Mouse (Mus musculus) erythroblast, embryonic 14.5 days (primary cell): ENCODE data around the gene Scp2. TPM values are rescaled to one million over a fixed set of nuclear protein-coding genes. Genes with fewer than 3 reads are reported as not detected.

Experiments used
- H3K27me3 ChIP-seq: 2 replicates; pipeline ENCODE4 v1.6.1; 2012; ENCODE audit warnings: inconsistent platforms; ENCODE audit not compliant: control insufficient read depth
- H3K36me3 ChIP-seq: 2 replicates; pipeline ENCODE4 v1.6.1; 2012; ENCODE audit warnings: mild to moderate bottlenecking, inconsistent platforms; ENCODE audit not compliant: control insufficient read depth
- H3K4me1 ChIP-seq: 2 replicates; pipeline ENCODE4 v1.6.1; 2012; ENCODE audit warnings: inconsistent platforms; ENCODE audit not compliant: control insufficient read depth
- H3K4me3 ChIP-seq: replicated peaks from 2 replicates; pipeline ENCODE3; 2012; ENCODE audit warnings: moderate library complexity, mild to moderate bottlenecking, inconsistent platforms
- H3K9me3 ChIP-seq: 2 replicates; pipeline ENCODE4 v1.6.1; 2012; ENCODE audit warnings: low read length, inconsistent platforms, mixed read lengths; ENCODE audit not compliant: control insufficient read depth
- GATA1 ChIP-seq: IDR thresholded peaks from 2 replicates; pipeline ENCODE4 v1.6.1; 2012; ENCODE audit warnings: low read length, inconsistent platforms, mixed read lengths
- TAL1 ChIP-seq: IDR thresholded peaks from 3 replicates; pipeline ENCODE4 v1.6.1; 2012; ENCODE audit warnings: low read length, inconsistent platforms, mixed read lengths
- polyA plus RNA-seq: library from polyadenylated mRNA; stranded (reverse); fragments of >175 nt; gene quantifications from 2 replicates; pipeline ENCODE4 v1.2.3, GENCODE M21; 2012

Scp2 gene
- polyA plus RNA-seq, 1 experiment = 3.0 TPM

DNA sequence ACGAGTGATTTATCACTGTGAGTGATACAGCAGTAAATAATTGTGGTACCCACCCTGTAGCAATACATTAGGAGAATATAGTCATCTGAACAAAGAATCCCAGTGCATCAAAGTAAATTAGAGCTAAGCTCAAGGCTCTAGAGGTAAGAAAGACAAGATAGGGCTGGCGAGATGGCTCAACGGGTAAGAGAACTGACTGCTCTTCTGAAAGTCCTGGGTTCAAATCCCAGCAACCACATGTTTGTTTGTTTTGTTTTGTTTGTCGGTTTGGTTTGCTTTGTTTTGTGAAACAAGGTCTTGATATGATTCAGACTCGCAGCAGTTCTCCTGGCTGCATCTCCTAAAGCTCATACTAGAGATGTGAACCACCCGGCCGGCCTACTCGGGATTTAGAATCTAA, 27.3 kb downstream of the Scp2 start:
- Histone ChIP-seq H3K4me1 (peaks cover 14% of the 10 kb centered on the region), H3K9me3 (no peaks in the 10 kb centered on the region), H3K4me3 (peak overlapping the region; percentile 42), H3K36me3 (no peaks in the 10 kb centered on the region), H3K27me3 (no peaks in the 10 kb centered on the region)
- TF ChIP-seq GATA1 (no peak), TAL1 (no peak)

DNA sequence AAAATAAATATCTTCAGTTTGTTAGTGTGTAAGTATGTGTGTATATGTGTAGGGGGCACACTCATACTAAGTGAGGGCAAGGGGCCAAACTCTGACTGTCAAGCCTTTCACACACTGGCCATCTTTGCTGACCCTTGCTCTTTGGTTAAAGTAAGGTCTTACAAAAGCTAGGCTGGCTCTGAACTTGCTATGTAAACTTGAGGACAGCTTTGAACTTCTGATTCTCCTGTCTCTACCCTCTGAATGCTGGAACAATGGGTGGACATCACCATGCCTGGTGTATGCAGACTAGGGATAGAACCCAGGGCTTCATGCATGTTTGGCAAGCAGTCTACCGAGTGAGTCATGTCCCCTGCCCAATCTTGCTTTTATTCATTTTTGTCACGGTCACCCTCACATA, 28.3 kb downstream of the Scp2 start:
- no peaks in the 10 kb centered on the region for H3K27me3 ChIP-seq
- H3K36me3 ChIP-seq = no peaks in the 10 kb centered on the region
- no peak for TF ChIP-seq GATA1
- no peak for TF ChIP-seq TAL1
- no peak overlapping the region for H3K4me3 ChIP-seq
- no peaks in the 10 kb centered on the region for H3K9me3 ChIP-seq
- peaks cover 14% of the 10 kb centered on the region for H3K4me1 ChIP-seq

DNA sequence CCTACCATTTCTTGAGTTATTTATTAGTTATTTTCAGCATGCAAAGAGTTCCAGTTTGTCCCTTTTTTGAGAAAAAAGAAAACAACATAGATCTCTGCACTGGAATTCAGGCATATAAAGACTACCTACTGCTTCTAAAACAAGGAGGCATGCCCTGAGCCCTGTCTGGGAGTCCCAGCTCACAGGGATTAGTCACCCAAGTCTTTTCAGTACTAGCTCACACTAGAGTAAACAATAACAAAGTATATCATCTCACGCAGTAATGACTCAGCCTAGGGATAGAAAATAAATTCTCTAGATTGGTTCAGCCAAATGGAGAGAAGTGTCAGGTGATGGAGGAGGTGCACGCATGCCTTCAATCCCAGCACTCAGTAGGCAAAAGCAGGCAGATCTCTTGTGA, 34.1 kb downstream of the Scp2 start:
- no peak overlapping the region for H3K4me3 ChIP-seq
- no peaks in the 10 kb centered on the region for H3K4me1 ChIP-seq
- TF ChIP-seq TAL1 (no peak), GATA1 (no peak)
- no peaks in the 10 kb centered on the region for H3K9me3 ChIP-seq
- H3K27me3 ChIP-seq = no peaks in the 10 kb centered on the region
- H3K36me3 ChIP-seq = no peaks in the 10 kb centered on the region; the same call in 1 of the 2 replicates

DNA sequence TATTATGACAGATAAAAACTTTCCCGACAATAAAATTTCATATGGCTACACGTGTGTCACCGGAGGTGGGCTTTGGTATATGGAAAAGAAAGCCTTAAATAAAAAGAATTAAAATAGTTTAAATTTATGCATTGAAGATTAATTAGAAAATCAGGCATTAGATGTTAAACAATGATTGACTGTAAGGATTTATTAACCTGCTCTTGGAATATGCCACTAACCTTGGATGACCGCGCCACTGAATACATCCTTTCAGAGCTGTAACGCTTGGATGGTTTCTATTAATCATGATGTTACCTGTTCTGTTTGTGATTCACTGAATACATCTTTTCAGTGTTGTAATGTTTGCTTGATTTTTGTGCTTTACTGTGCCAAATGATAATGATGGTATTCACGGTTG, 35.1 kb downstream of the Scp2 start:
- Histone ChIP-seq H3K4me3 (no peak overlapping the region), H3K36me3 (no peaks in the 10 kb centered on the region; the same call in 1 of the 2 replicates), H3K4me1 (no peaks in the 10 kb centered on the region), H3K9me3 (no peaks in the 10 kb centered on the region), H3K27me3 (no peaks in the 10 kb centered on the region)
- no peak for TF ChIP-seq GATA1
- no peak for TF ChIP-seq TAL1

DNA sequence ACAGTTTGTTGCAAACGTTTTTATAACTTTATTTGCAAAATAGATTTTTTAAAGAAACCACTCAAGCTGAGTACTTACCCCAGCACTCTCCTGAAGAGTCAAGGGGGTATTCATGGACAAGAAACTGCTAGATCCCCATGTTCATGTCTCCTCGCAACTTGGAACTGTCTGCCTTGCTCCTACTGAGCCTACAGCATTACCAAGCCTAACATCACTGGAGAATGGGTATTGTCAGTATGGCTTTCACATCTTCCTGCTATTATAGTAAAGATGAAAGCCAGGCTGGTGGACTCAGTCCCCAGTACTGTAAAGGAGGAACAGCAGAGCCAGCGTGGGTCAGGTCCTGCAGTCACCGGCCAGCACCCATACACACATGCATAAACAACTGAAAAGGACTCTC, 48.5 kb downstream of the Scp2 start, which contains the start of gene Podn:
TSS of gene Podn (minus strand) at position 101 of the 400 bp plus-strand sequence.
- peaks cover 5% of the 10 kb centered on the region; the same call in 1 of the 2 replicates for H3K36me3 ChIP-seq
- no peaks in the 10 kb centered on the region for H3K4me1 ChIP-seq
- H3K27me3 ChIP-seq = no peaks in the 10 kb centered on the region
- no peak within 1 kb of the TSS for H3K4me3 ChIP-seq
- H3K9me3 ChIP-seq = no peaks in the 10 kb centered on the region
- TF ChIP-seq TAL1 (no peak), GATA1 (no peak)

DNA sequence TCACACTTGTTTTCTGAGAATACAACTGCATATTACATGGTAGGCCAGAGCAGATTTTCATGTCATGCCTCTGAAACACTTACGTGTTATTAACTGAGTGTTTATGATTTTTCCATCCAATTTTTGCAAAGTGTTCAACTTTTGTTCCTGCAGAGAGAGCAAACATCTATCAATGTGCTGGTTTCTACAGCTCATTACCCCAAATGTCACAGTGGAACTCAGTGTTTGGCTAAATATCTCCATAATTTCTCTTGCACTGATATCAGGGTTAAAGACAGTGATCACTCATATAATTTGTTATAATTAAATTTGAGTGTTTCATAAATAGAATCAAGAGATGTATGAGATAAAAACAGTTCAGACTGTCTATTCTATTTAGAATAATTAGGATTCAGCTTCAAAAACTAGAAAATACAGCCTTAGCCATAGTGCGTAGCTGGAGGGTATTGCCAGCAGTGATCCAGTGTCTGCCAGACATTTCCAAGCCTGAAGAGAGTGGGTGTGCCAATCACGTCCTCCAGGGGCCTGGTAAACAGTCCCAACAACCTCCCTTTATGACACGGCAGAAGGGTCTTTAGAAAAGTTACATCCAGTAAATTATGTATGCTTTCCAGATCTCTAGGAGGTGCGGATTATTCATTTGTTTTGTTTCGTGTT, 51.9 kb downstream of the Scp2 start:
- no peaks in the 10 kb centered on the region for H3K27me3 ChIP-seq
- H3K4me1 ChIP-seq = no peaks in the 10 kb centered on the region
- peaks cover 5% of the 10 kb centered on the region; the same call in 1 of the 2 replicates for H3K36me3 ChIP-seq
- TF ChIP-seq GATA1 = no peak
- TF ChIP-seq TAL1 = no peak
- H3K9me3 ChIP-seq = no peaks in the 10 kb centered on the region
- no peak overlapping the region for H3K4me3 ChIP-seq

DNA sequence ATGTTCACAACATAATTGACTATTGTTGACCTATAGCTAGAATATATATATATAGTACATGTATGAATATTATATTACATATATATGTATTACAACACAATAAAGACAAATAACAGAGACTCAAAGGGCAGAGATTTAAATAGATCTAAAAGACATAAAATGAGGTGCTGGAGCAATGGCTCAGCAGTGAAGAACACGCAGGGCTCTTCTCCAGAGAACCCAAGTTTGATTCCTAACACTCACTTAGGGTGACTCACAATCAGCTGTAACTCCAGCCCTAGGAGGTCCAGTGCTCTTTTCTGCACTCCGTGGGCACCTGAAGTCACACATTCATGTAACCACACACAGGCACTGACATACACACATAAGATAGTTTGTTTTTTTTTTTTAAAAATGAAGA, 60.8 kb downstream of the Scp2 start:
- TF ChIP-seq TAL1 (no peak), GATA1 (no peak)
- no peaks in the 10 kb centered on the region for H3K4me1 ChIP-seq

DNA sequence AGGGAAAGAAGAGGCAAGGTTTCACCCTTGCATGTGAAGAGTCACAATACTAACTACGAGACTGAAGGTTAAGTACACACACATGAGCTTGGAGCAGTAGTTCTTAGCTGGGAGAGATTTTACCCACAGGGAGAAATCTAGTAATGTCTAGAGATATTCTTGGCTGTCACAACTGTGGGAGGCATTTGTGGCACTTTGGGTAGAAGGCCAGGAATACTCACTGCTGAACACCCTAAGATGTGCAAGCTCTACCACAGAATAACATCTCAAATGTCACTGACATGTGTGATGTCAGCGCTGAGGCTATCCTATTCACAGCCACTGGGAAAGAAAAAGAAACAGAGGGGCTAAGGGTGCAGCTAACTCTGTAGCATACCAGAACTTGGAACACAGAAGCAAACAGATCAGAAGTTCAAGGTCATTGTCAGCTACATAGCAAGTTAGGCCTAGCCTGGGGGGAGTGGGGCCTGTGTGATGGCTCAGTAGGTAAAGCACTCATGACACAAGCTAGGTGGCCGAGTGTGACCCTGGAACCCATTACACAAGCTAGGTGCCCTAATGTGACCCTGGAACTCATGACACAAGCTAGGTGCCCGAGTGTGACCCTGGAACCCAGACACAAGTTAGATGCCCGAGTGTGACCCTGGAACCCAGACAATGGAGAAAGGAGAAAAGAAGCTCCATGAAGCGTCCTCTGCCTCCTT, 61.6 kb downstream of the Scp2 start:
- H3K4me3 ChIP-seq = no peak overlapping the region
- TF ChIP-seq TAL1 (no peak), GATA1 (no peak)
- H3K36me3 ChIP-seq = no peaks in the 10 kb centered on the region
- no peaks in the 10 kb centered on the region for H3K9me3 ChIP-seq
- H3K27me3 ChIP-seq = no peaks in the 10 kb centered on the region
- no peaks in the 10 kb centered on the region for H3K4me1 ChIP-seq

More for the DNA sequence above, 60.8 kb downstream of the Scp2 start:
- H3K27me3 ChIP-seq = no peaks in the 10 kb centered on the region
- H3K9me3 ChIP-seq = no peaks in the 10 kb centered on the region
- H3K4me3 ChIP-seq = no peak overlapping the region
- no peaks in the 10 kb centered on the region for H3K36me3 ChIP-seq

DNA sequence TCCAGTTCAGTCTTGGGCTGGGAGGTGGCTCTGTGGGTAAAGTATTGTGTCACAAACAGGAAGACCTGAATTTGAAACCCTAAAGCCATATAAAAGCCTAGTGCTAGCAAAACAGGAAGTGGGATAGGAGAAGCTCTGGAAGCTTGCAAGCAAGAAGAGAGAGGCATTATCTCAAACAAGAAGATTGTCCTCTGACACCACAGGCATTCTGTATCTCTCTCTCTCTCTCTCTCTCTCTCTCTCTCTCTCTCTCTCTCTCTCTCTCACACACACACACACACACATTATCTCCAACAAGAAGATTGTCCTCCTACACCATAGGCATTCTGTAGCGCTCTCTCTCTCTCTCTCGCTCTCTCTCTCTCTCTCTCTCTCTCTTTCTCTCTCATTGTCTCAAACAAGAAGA, 62.4 kb downstream of the Scp2 start:
- no peaks in the 10 kb centered on the region for H3K27me3 ChIP-seq
- H3K36me3 ChIP-seq = no peaks in the 10 kb centered on the region; the same call in 1 of the 2 replicates
- TF ChIP-seq GATA1 = no peak
- TF ChIP-seq TAL1 = no peak

More for the DNA sequence above, 62.4 kb downstream of the Scp2 start:
- no peaks in the 10 kb centered on the region for H3K9me3 ChIP-seq
- no peak overlapping the region for H3K4me3 ChIP-seq
- H3K4me1 ChIP-seq = no peaks in the 10 kb centered on the region
